Mouse (Mus musculus): ENCODE results near the gene Vmn1r219.
"Not testable (repeated sequence)": the region's sequence is repeated elsewhere in the genome, so short reads cannot be mapped to it uniquely, and the experiment has no call there.

Vmn1r219 gene

DNA sequence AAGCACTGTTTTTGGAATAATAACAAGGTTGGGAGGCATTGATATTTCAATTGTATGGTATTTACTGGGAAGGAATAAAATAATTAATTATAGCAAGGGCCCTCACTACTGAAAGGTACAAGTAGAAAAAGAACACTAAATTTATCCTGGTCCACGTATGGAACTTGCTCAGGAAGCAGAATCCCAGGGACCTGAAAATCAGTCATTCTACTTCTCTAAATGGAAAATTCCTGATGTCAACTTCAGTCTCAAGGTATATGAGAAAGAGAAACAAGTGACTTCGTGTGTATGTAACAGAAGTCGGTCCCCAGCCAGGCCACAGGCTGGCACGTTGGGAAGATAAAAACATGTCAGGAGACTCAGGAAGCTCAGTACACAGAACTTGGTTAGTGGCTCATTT, at the start of gene Vmn1r219:
Gene Vmn1r219 (plus strand): TSS at position 301 of the 400 bp plus-strand sequence.
- no peak for DNase-seq

GRCm38 (mm10) chr13:23118126-23118525, 41.0 kb upstream of the Vmn1r219 start, which contains the start of gene Vmn1r217:
Vmn1r217 (minus strand) TSS chr13:23118226.
- not testable (repeated sequence) for DNase-seq

DNA sequence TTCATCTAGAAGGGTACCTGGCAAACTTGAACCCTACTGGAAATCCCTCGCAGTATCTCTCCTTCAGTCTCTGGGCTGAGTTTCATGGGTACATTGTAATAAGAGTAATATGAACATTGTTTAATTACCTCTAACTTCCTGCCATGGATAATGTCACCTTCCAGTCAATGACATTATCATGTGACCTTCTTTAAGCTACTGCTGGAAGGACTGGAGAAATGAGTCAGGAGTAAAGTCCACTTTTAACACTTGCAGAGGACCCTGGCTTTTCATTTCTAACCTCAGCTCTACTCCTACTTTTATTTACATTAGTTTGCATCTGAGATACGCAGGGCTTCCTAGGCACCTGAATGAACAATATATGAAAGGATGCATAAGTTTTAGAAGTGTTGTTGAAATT, 38.5 kb upstream of the Vmn1r219 start:
- DNase-seq = no peak

- DNase-seq = no peak
These were observed 26.0 kb upstream of the Vmn1r219 start, which contains the start of gene Vmn1r218 for GRCm38 (mm10) chr13:23133099-23133498. Vmn1r218 (plus strand) TSS chr13:23133155.

DNA sequence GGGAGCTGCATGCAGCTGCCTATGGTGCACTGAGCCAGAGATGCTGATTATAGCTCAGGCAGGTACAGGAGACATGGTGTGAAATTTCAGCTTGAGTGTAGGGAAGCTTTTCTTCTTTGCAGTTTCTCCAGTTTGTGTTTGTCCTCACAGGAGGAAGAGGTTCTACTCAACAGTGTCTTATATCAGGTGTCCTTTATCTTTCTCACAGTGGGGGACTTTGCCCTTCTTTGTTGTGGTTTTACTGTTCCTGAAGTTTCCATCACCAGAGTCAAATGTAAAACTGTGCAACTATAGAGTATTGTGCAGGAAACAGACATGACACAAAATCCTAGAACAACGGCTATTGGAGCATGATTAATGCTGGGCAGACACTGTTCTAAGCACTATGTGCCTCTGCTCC, 25.6 kb upstream of the Vmn1r219 start:
- DNase-seq = no peak

GRCm38 (mm10) chr13:23138880-23139279, 20.2 kb upstream of the Vmn1r219 start:
- DNase-seq = no peak

GRCm38 (mm10) chr13:23157848-23158247, 1.3 kb upstream of the Vmn1r219 start:
- DNase-seq = no peak

DNA sequence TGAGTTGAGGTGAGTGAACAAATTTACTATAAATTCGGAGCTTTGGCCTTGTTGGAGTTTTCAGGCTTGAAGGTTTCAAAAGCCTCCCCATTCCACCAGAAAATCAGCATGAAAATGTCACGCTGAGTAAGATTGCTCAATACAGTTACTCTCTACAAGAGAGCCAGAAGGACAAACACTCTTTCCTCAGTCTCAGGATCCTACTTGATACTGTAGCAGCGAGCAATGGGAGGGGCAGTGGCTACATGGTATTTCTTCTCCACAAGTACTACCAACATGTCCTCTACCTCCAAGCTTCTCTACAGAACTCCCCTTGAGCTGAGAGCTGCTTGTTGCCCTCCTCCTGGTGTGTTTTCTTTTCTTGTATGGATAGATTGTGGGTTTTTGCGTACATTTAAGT, 7.4 kb downstream of the Vmn1r219 start:
- not testable (repeated sequence) for DNase-seq

DNA sequence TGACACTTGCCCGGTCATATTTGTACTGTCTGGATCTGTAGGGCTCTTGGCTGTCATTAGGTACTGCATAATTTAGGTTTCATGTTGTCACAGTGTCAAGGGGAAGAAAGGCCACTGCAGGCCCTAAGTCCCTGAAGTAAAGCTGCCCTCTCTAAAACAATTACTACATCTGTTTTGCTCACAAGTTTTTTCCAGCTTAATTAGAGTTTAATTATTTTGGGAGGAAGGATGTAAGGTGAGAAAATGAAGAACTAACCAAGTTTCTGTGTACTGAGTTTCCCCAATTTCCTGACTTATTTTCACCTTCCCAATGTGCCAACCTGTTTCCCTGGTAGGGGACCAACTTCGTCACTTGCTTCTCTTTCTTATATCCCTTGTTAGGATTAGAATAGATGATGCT, 28.8 kb downstream of the Vmn1r219 start, which contains the start of gene Vmn1r220:
Gene Vmn1r220 (minus strand): TSS at position 101 of the 400 bp plus-strand sequence.
- DNase-seq = no peak

DNA sequence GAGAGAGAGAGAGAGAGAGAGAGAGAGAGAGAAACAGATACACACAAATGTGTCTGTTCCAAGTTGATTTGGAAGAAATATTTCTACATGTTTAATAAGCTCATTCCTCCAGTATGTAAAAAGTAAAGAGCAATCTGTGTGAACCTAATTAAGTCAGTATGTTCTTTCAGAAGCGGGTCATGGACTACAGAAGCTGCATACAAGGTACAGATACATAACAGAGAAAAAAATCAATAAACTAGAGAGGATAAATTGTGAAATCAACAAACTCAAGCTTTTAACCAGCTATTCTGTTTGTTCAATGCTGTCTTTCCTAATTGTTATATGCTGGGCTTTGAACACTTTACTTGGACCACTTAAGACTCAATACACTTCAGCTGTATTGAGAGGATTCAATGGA, 44.8 kb downstream of the Vmn1r219 start:
- DNase-seq = not testable (repeated sequence)

DNA sequence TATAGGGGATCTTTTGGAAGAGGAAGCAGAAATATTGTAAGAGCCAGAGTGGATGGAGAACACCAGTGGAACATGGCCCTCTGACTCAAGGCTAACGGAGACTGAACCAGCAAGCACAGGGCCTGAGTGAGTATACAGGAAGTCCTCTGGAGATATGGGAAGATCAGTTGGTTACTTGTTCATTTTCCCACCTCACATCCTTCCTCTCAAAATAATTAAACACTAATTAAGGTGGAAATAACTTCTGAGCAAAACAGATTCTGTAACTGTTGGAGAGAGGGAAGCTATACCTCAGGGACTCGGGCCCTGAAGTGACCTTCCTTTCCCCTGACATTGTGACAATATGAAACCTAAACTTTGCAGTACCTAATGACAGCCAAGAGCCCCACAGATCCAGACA, 54.7 kb downstream of the Vmn1r219 start, which contains the start of gene Vmn1r221:
Gene Vmn1r221 (plus strand): TSS at position 301 of the 400 bp plus-strand sequence.
- DNase-seq = not testable (repeated sequence)

Measured in thymus, postnatal 4 days (tissue).